Mouse (Mus musculus) heart, adult 18-20 months (tissue): Measurements from ENCODE around the gene 1700102P08Rik. TPM values are rescaled to one million over a fixed set of nuclear protein-coding genes. Genes with fewer than 3 reads are reported as not detected.

ENCODE experiments used
- total RNA-seq, 2 experiments: library from RNA; stranded (reverse); gene quantifications; 2 replicates each; pipeline ENCODE4 v1.2.3; 2021

1700102P08Rik gene
- total RNA-seq, 2 experiments from 2014 or later = 0.97 to 1.2 TPM

Other genes with a start within 250 kb of the 1700102P08Rik start
- under 1 TPM; 0.02 to 0.08 TPM for gene Bsn, start 202.4 kb upstream of the 1700102P08Rik start, total RNA-seq
- 100 to 1,000 TPM; 290 to 300 TPM for gene Dag1, start 128.8 kb upstream of the 1700102P08Rik start, total RNA-seq
- gene Nicn1, start 102.4 kb upstream of the 1700102P08Rik start, total RNA-seq = 10 to 100 TPM; 22.2 to 25.6 TPM
- 1 to 10 TPM; 5.0 to 5.8 TPM for gene Amt, start 96.0 kb upstream of the 1700102P08Rik start, total RNA-seq
- gene Rhoa, start 86.7 kb upstream of the 1700102P08Rik start, total RNA-seq = 100 to 1,000 TPM; 229 to 232 TPM
- gene Tcta, start 86.6 kb upstream of the 1700102P08Rik start, total RNA-seq = 10 to 100 TPM; 67.6 to 76.8 TPM
- gene Gpx1, start 53.9 kb upstream of the 1700102P08Rik start, total RNA-seq = 100 to 1,000 TPM in 1 of 2 experiments, 10 to 100 TPM in 1; 86.8 to 111 TPM
- 10 to 100 TPM; 74.3 to 79.6 TPM for gene Usp4, start 45.0 kb upstream of the 1700102P08Rik start, total RNA-seq
- not detected for gene Ccdc36, start 35.7 kb downstream of the 1700102P08Rik start, total RNA-seq
- gene BC048562, start 43.7 kb downstream of the 1700102P08Rik start, total RNA-seq = not detected
- gene Ccdc71, start 67.7 kb downstream of the 1700102P08Rik start, total RNA-seq = 10 to 100 TPM; 23.1 to 23.3 TPM
- gene Klhdc8b, start 68.8 kb downstream of the 1700102P08Rik start, total RNA-seq = 1 to 10 TPM; 4.7 to 5.5 TPM
- gene Lamb2, start 86.9 kb downstream of the 1700102P08Rik start, total RNA-seq = 100 to 1,000 TPM; 334 to 339 TPM
- gene Usp19, start 97.8 kb downstream of the 1700102P08Rik start, total RNA-seq = 10 to 100 TPM; 79.9 to 91.6 TPM
- 10 to 100 TPM; 76.4 to 90.3 TPM for gene Qars, start 114.9 kb downstream of the 1700102P08Rik start, total RNA-seq
- gene Qrich1, start 124.0 kb downstream of the 1700102P08Rik start, total RNA-seq = 10 to 100 TPM; 57.8 to 58.7 TPM
- gene Impdh2, start 167.5 kb downstream of the 1700102P08Rik start, total RNA-seq = 10 to 100 TPM; 48.3 to 49.7 TPM
- gene Ndufaf3, start 174.6 kb downstream of the 1700102P08Rik start, total RNA-seq = 10 to 100 TPM; 67.0 to 72.6 TPM
- 10 to 100 TPM; 21.3 to 21.9 TPM for gene Dalrd3, start 177.1 kb downstream of the 1700102P08Rik start, total RNA-seq
- 10 to 100 TPM; 10.9 to 12.6 TPM for gene Wdr6, start 185.9 kb downstream of the 1700102P08Rik start, total RNA-seq
- 10 to 100 TPM; 12.6 to 14.0 TPM for gene P4htm, start 204.9 kb downstream of the 1700102P08Rik start, total RNA-seq